Mouse (Mus musculus): ENCODE results near the gene Rnf31. TPM values are rescaled to one million over a fixed set of nuclear protein-coding genes. Genes with fewer than 3 reads are reported as not detected.
A peak's percentile ranks its signal among the peaks of the same experiment; 100 is the strongest.

Gene Rnf31
- polyA plus RNA-seq, 1 experiment, result 39.1 TPM

DNA sequence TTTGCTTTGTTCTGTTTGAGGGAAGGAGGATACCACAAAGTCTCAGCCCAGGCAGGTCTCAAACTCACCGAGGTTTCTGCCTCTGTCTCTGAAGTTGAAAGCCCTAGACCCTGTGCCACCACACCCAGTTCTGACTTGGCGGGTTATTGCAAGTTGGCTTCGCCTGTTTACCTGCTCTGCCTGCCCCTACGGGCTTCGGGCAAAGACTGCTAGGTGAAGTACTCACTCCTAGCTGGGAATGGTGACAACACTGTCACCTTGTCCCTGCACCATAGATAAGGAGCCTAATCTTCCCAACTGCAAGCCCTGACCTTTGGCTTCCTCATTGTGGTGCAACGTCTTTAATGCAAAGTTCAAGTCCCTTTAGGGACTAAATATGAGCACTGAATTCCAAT is 5.9 kb upstream of the Rnf31 start:
- peak overlapping the region; percentile 29; the same call in 1 of the 2 replicates for H3K9ac ChIP-seq (ENCODE audit: low read depth, poor library complexity, severe bottlenecking)
- no peaks in the 10 kb centered on the region for H3K4me1 ChIP-seq (ENCODE audit: control insufficient read depth, insufficient read depth, low read length)
- H3K27me3 ChIP-seq (ENCODE audit: control insufficient read depth, insufficient read depth, low read length, poor library complexity, severe bottlenecking), result no peaks in the 10 kb centered on the region
- H3K36me3 ChIP-seq (ENCODE audit: control insufficient read depth, insufficient read depth, low read length, poor library complexity, severe bottlenecking), result peaks cover 9% of the 10 kb centered on the region
- no peaks in the 10 kb centered on the region for H3K9me3 ChIP-seq (replicated peaks; ENCODE audit: control insufficient read depth, insufficient read depth, low read length, poor library complexity, severe bottlenecking)
- no peak for TF ChIP-seq CTCF (IDR thresholded peaks at IDR 0.05; ENCODE audit: low read depth, low read length)
- no peak for TF ChIP-seq EP300 (IDR thresholded peaks at IDR 0.05; ENCODE audit: insufficient read depth, low read depth, low read length)
- no peak for TF ChIP-seq POLR2A (IDR thresholded peaks at IDR 0.05; ENCODE audit: insufficient read depth, low read length)
- H3K27ac ChIP-seq (ENCODE audit: insufficient read depth, low read length), result peak overlapping the region; percentile 65
- H3K4me3 ChIP-seq (ENCODE audit: low read depth, low read length), result peak overlapping the region; percentile 20; the same call in 1 of the 2 replicates

GRCm38 (mm10) chr14:55586149-55586548 is 5.4 kb upstream of the Rnf31 start:
- Histone ChIP-seq H3K9ac (ENCODE audit: low read depth, poor library complexity, severe bottlenecking) (peak overlapping the region; percentile 29; the same call in 1 of the 2 replicates), H3K4me3 (ENCODE audit: low read depth, low read length) (no peak overlapping the region), H3K9me3 (replicated peaks; ENCODE audit: control insufficient read depth, insufficient read depth, low read length, poor library complexity, severe bottlenecking) (no peaks in the 10 kb centered on the region), H3K36me3 (ENCODE audit: control insufficient read depth, insufficient read depth, low read length, poor library complexity, severe bottlenecking) (peaks cover 3% of the 10 kb centered on the region; the same call in 1 of the 2 replicates), H3K4me1 (ENCODE audit: control insufficient read depth, insufficient read depth, low read length) (no peaks in the 10 kb centered on the region), H3K27me3 (ENCODE audit: control insufficient read depth, insufficient read depth, low read length, poor library complexity, severe bottlenecking) (no peaks in the 10 kb centered on the region), H3K27ac (ENCODE audit: insufficient read depth, low read length) (no peak overlapping the region)
- TF ChIP-seq POLR2A (IDR thresholded peaks at IDR 0.05; ENCODE audit: insufficient read depth, low read length) (no peak), EP300 (IDR thresholded peaks at IDR 0.05; ENCODE audit: insufficient read depth, low read depth, low read length) (no peak), CTCF (IDR thresholded peaks at IDR 0.05; ENCODE audit: low read depth, low read length) (no peak)

GRCm38 (mm10) chr14:55589271-55589670 is 2.2 kb upstream of the Rnf31 start:
- Histone ChIP-seq H3K27ac (ENCODE audit: insufficient read depth, low read length) (no peak overlapping the region), H3K4me1 (ENCODE audit: control insufficient read depth, insufficient read depth, low read length) (no peaks in the 10 kb centered on the region)

GRCm38 (mm10) chr14:55589771-55590448 is 1.6 kb upstream of the Rnf31 start:
- Histone ChIP-seq H3K27ac (ENCODE audit: insufficient read depth, low read length) (0 out of 2 replicates have a peak overlapping the region, but pooled peaks have one; percentile 9), H3K4me3 (ENCODE audit: low read depth, low read length) (no peak overlapping the region), H3K9me3 (replicated peaks; ENCODE audit: control insufficient read depth, insufficient read depth, low read length, poor library complexity, severe bottlenecking) (no peaks in the 10 kb centered on the region), H3K9ac (ENCODE audit: low read depth, poor library complexity, severe bottlenecking) (peak overlapping the region; percentile 89), H3K36me3 (ENCODE audit: control insufficient read depth, insufficient read depth, low read length, poor library complexity, severe bottlenecking) (peaks cover 5% of the 10 kb centered on the region), H3K4me1 (ENCODE audit: control insufficient read depth, insufficient read depth, low read length) (no peaks in the 10 kb centered on the region), H3K27me3 (ENCODE audit: control insufficient read depth, insufficient read depth, low read length, poor library complexity, severe bottlenecking) (no peaks in the 10 kb centered on the region)
- TF ChIP-seq POLR2A (IDR thresholded peaks at IDR 0.05; ENCODE audit: insufficient read depth, low read length) (no peak), CTCF (IDR thresholded peaks at IDR 0.05; ENCODE audit: low read depth, low read length) (no peak), EP300 (IDR thresholded peaks at IDR 0.05; ENCODE audit: insufficient read depth, low read depth, low read length) (no peak)

More at GRCm38 (mm10) chr14:55589271-55589670, 2.2 kb upstream of the Rnf31 start:
- TF ChIP-seq EP300 (IDR thresholded peaks at IDR 0.05; ENCODE audit: insufficient read depth, low read depth, low read length) (no peak), CTCF (IDR thresholded peaks at IDR 0.05; ENCODE audit: low read depth, low read length) (no peak), POLR2A (IDR thresholded peaks at IDR 0.05; ENCODE audit: insufficient read depth, low read length) (no peak)
- Histone ChIP-seq H3K27me3 (ENCODE audit: control insufficient read depth, insufficient read depth, low read length, poor library complexity, severe bottlenecking) (no peaks in the 10 kb centered on the region), H3K9ac (ENCODE audit: low read depth, poor library complexity, severe bottlenecking) (no peak overlapping the region), H3K4me3 (ENCODE audit: low read depth, low read length) (no peak overlapping the region), H3K9me3 (replicated peaks; ENCODE audit: control insufficient read depth, insufficient read depth, low read length, poor library complexity, severe bottlenecking) (no peaks in the 10 kb centered on the region), H3K36me3 (ENCODE audit: control insufficient read depth, insufficient read depth, low read length, poor library complexity, severe bottlenecking) (no peaks in the 10 kb centered on the region; the same call in 1 of the 2 replicates)

DNA sequence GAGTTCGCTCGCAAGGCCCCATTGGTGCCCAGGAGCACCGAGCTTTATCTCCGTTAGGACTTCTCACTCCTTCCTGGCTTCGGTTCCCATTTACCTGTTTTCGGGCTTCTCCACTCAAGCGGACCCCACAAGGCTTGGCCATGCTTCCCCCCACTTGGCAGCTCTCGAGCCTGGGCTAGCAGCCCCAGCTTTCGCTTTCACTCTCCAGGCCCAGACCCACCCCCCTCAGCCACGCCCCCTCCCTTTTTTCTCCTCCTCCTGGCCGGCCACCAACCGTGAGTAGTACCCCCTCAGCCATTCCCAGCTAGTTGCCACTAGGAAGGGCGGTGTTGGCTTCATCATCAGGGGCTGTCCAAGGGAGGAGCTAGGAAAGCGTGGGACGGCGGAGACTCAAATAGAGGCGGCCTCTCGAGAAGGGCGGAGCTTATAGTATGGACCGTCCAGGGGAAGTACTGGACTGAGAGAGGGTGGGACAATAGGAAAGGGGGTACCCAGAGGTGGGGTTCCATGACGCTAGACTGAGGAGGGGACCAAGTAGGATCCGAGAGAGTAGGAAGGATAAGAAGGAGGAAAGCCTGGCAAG is 669 bp upstream of the Rnf31 start, which contains the start of gene Psme2:
Gene Psme2, minus strand, starts transcription at position 366 of the 583 bp plus-strand sequence.
- H3K9me3 ChIP-seq (replicated peaks; ENCODE audit: control insufficient read depth, insufficient read depth, low read length, poor library complexity, severe bottlenecking), result no peaks in the 10 kb centered on the region
- peak; percentile 4 for TF ChIP-seq POLR2A (IDR thresholded peaks at IDR 0.05; ENCODE audit: insufficient read depth, low read length)
- TF ChIP-seq CTCF (IDR thresholded peaks at IDR 0.05; ENCODE audit: low read depth, low read length), result no peak
- no peaks in the 10 kb centered on the region for H3K27me3 ChIP-seq (ENCODE audit: control insufficient read depth, insufficient read depth, low read length, poor library complexity, severe bottlenecking)
- peak within 1 kb of the TSS; percentile 87 for H3K4me3 ChIP-seq (ENCODE audit: low read depth, low read length)
- H3K27ac ChIP-seq (ENCODE audit: insufficient read depth, low read length), result peak within 1 kb of the TSS; percentile 66
- H3K4me1 ChIP-seq (ENCODE audit: control insufficient read depth, insufficient read depth, low read length), result no peaks in the 10 kb centered on the region
- H3K36me3 ChIP-seq (ENCODE audit: control insufficient read depth, insufficient read depth, low read length, poor library complexity, severe bottlenecking), result peaks cover 13% of the 10 kb centered on the region
- peak within 1 kb of the TSS; percentile 89 for H3K9ac ChIP-seq (ENCODE audit: low read depth, poor library complexity, severe bottlenecking)

- Histone ChIP-seq H3K4me1 (ENCODE audit: control insufficient read depth, insufficient read depth, low read length) (no peaks in the 10 kb centered on the region), H3K27me3 (ENCODE audit: control insufficient read depth, insufficient read depth, low read length, poor library complexity, severe bottlenecking) (no peaks in the 10 kb centered on the region), H3K4me3 (ENCODE audit: low read depth, low read length) (peak overlapping the region; percentile 87), H3K27ac (ENCODE audit: insufficient read depth, low read length) (no peak overlapping the region), H3K9ac (ENCODE audit: low read depth, poor library complexity, severe bottlenecking) (peak overlapping the region; percentile 89), H3K9me3 (replicated peaks; ENCODE audit: control insufficient read depth, insufficient read depth, low read length, poor library complexity, severe bottlenecking) (no peaks in the 10 kb centered on the region), H3K36me3 (ENCODE audit: control insufficient read depth, insufficient read depth, low read length, poor library complexity, severe bottlenecking) (peaks cover 26% of the 10 kb centered on the region)
- TF ChIP-seq EP300 (IDR thresholded peaks at IDR 0.05; ENCODE audit: insufficient read depth, low read depth, low read length), result no peak
- no peak for TF ChIP-seq CTCF (IDR thresholded peaks at IDR 0.05; ENCODE audit: low read depth, low read length)
- no peak for TF ChIP-seq POLR2A (IDR thresholded peaks at IDR 0.05; ENCODE audit: insufficient read depth, low read length)
Observed at GRCm38 (mm10) chr14:55592226-55592625, 718 bp downstream of the Rnf31 start.
